Mouse (Mus musculus) layer of hippocampus, adult 9-11 months (tissue): ENCODE measurements around the gene Gm49711.
A peak's percentile ranks its signal among the peaks of the same experiment; 100 is the strongest.

Experiments
- DNase-seq: peaks from one replicate; pipeline ENCODE4 v3.0.0; 2022

Gm49711 gene

GRCm38 (mm10) chr16:92127226-92127625, 69.1 kb downstream of the Gm49711 start:
- DNase-seq, result no peak

GRCm38 (mm10) chr16:92127666-92128065, 69.5 kb downstream of the Gm49711 start:
- no peak for DNase-seq

GRCm38 (mm10) chr16:92129843-92130242, 71.7 kb downstream of the Gm49711 start:
- no peak for DNase-seq

- DNase-seq, result no peak
Observed at GRCm38 (mm10) chr16:92132511-92132910, 74.4 kb downstream of the Gm49711 start.

- no peak for DNase-seq
Observed at GRCm38 (mm10) chr16:92134148-92134764, 76.1 kb downstream of the Gm49711 start.

GRCm38 (mm10) chr16:92136275-92136674, 78.2 kb downstream of the Gm49711 start:
- DNase-seq, result no peak

- no peak for DNase-seq
Observed at GRCm38 (mm10) chr16:92139386-92140261, 81.5 kb downstream of the Gm49711 start.

- no peak for DNase-seq
Observed at GRCm38 (mm10) chr16:92140328-92140727, 82.2 kb downstream of the Gm49711 start.

- DNase-seq, result no peak
Observed at GRCm38 (mm10) chr16:92141021-92141420, 82.9 kb downstream of the Gm49711 start.

- DNase-seq, result no peak
Observed at GRCm38 (mm10) chr16:92142426-92143012, 84.4 kb downstream of the Gm49711 start.

GRCm38 (mm10) chr16:92147631-92148366, 89.7 kb downstream of the Gm49711 start:
- DNase-seq, result peak; percentile 21

GRCm38 (mm10) chr16:92148367-92148728, 90.2 kb downstream of the Gm49711 start:
- DNase-seq, result no peak

GRCm38 (mm10) chr16:92150975-92151374, 92.9 kb downstream of the Gm49711 start:
- DNase-seq, result no peak

- peak; percentile 47 for DNase-seq
Observed at GRCm38 (mm10) chr16:92158021-92158455, 99.9 kb downstream of the Gm49711 start.

GRCm38 (mm10) chr16:92158461-92159091, 100.5 kb downstream of the Gm49711 start:
- peak; percentile 77 for DNase-seq

- no peak for DNase-seq
Observed at GRCm38 (mm10) chr16:92159114-92159513, 101.0 kb downstream of the Gm49711 start.

- no peak for DNase-seq
Observed at GRCm38 (mm10) chr16:92162289-92162688, 104.2 kb downstream of the Gm49711 start.

- no peak for DNase-seq
Observed at GRCm38 (mm10) chr16:92163545-92163944, 105.4 kb downstream of the Gm49711 start.

GRCm38 (mm10) chr16:92176052-92176451, 117.9 kb downstream of the Gm49711 start:
- DNase-seq, result no peak

GRCm38 (mm10) chr16:92177718-92178117, 119.6 kb downstream of the Gm49711 start:
- DNase-seq, result no peak

GRCm38 (mm10) chr16:92179306-92179705, 121.2 kb downstream of the Gm49711 start:
- no peak for DNase-seq

GRCm38 (mm10) chr16:92183477-92183876, 125.4 kb downstream of the Gm49711 start:
- DNase-seq, result no peak

- no peak for DNase-seq
Observed at GRCm38 (mm10) chr16:92190603-92191002, 132.5 kb downstream of the Gm49711 start.
